Mouse (Mus musculus): Measurements from ENCODE around the gene Creb5. TPM values are rescaled to one million over a fixed set of nuclear protein-coding genes. Genes with fewer than 3 reads are reported as not detected.

Gene Creb5
- polyA plus RNA-seq, 1 experiment from 2014 or later, result 39.0 TPM

DNA sequence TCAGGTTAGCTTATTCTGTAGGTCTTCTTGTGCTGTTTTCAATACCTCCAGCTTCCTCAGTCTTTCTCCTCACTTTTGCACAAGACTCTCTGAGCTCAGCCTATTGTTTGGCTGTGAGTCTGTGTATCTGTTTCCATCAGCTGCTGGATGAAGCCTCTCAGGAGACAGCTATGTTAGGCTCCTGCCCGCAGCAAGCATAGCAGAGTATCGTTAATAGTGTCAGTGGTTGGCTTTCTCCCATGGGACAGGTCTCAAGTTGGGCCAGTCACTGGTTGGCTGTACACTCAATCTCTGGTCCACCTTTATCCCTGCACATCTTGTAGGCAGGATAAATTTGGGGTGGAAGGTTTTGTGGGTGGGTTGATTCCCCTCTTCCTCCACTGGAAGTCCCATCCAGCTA, 226.3 kb downstream of the Creb5 start:
- Histone ChIP-seq H3K27ac (ENCODE audit: low read depth, low read length) (no peak overlapping the region), H3K27me3 (ENCODE audit: control insufficient read depth, insufficient read depth, low read length) (no peaks in the 10 kb centered on the region), H3K4me1 (replicated peaks; ENCODE audit: control insufficient read depth, insufficient read depth, low read length) (peaks cover 5% of the 10 kb centered on the region; the same call in 1 of the 2 replicates), H3K9ac (ENCODE audit: low read length) (no peak overlapping the region), H3K4me2 (ENCODE audit: low read depth, low read length, severe bottlenecking) (no peak overlapping the region), H3K4me3 (ENCODE audit: low read depth, low read length) (no peak overlapping the region), H3K36me3 (ENCODE audit: control insufficient read depth, insufficient read depth, low read length) (no peaks in the 10 kb centered on the region), H3K9me3 (ENCODE audit: control insufficient read depth, low read length) (no peaks in the 10 kb centered on the region)
- ATAC-seq (replicated peaks; ENCODE audit: low FRiP score) (no peak), DNase-seq (ENCODE audit: low spot score) (no peak)
- 93% methylated on average over 2 of the region's 2 CpGs for WGBS

DNA sequence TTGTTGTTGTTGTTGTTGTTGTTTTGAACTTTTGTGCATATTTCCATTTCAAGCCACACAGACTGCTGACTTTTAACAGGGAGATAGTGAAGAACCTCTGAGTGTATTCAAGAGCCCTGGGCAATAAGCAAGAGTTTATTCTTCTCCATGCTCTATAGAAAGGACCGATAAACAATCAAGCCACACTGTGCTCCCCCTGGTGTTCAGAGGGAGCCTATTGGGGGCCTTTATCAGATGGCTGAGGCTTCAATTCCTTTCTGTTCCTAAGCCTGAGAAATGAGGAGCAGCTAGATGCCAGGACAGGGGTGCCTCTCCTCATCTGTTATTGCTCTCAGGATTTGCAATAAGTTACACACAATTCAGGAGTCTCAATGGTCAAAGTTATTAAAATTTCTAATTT, 227.8 kb downstream of the Creb5 start:
- Histone ChIP-seq H3K4me3 (ENCODE audit: low read depth, low read length) (no peak overlapping the region), H3K27me3 (ENCODE audit: control insufficient read depth, insufficient read depth, low read length) (no peaks in the 10 kb centered on the region), H3K36me3 (ENCODE audit: control insufficient read depth, insufficient read depth, low read length) (no peaks in the 10 kb centered on the region), H3K9me3 (ENCODE audit: control insufficient read depth, low read length) (no peaks in the 10 kb centered on the region), H3K4me2 (ENCODE audit: low read depth, low read length, severe bottlenecking) (no peak overlapping the region), H3K27ac (ENCODE audit: low read depth, low read length) (no peak overlapping the region), H3K4me1 (replicated peaks; ENCODE audit: control insufficient read depth, insufficient read depth, low read length) (peaks cover 5% of the 10 kb centered on the region; the same call in 1 of the 2 replicates), H3K9ac (ENCODE audit: low read length) (no peak overlapping the region)
- ATAC-seq (replicated peaks; ENCODE audit: low FRiP score) (no peak), DNase-seq (ENCODE audit: low spot score) (no peak)
- 56% methylated on average over 1 of the region's 1 CpGs for WGBS

DNA sequence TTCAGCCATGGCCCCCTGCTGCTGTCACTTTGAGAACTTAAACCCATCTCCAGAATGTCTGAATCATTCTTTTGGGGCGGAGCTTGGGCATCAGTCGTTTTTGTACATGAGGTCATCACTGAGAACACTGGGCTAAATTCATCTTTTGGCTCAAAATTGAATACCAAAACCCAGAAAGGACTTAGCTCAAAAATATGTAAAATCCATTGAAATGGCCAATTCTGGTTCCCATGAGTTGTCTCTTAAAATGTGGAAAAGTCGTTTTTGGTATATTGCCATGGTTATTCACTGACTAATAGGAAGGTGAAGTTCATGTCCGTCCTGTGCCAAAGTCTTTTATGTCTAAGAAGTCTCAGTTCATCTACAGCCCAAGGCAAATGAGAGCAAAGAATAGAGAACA, 228.5 kb downstream of the Creb5 start:
- H3K27me3 ChIP-seq (ENCODE audit: control insufficient read depth, insufficient read depth, low read length), result no peaks in the 10 kb centered on the region
- DNase-seq (ENCODE audit: low spot score) (no peak), ATAC-seq (replicated peaks; ENCODE audit: low FRiP score) (no peak)
- H3K9me3 ChIP-seq (ENCODE audit: control insufficient read depth, low read length), result no peaks in the 10 kb centered on the region
- WGBS, result 86% methylated on average over 4 of the region's 4 CpGs
- no peak overlapping the region for H3K4me2 ChIP-seq (ENCODE audit: low read depth, low read length, severe bottlenecking)
- peaks cover 5% of the 10 kb centered on the region; the same call in 1 of the 2 replicates for H3K4me1 ChIP-seq (replicated peaks; ENCODE audit: control insufficient read depth, insufficient read depth, low read length)
- H3K9ac ChIP-seq (ENCODE audit: low read length), result no peak overlapping the region
- H3K27ac ChIP-seq (ENCODE audit: low read depth, low read length), result no peak overlapping the region
- H3K36me3 ChIP-seq (ENCODE audit: control insufficient read depth, insufficient read depth, low read length), result no peaks in the 10 kb centered on the region
- H3K4me3 ChIP-seq (ENCODE audit: low read depth, low read length), result no peak overlapping the region

DNA sequence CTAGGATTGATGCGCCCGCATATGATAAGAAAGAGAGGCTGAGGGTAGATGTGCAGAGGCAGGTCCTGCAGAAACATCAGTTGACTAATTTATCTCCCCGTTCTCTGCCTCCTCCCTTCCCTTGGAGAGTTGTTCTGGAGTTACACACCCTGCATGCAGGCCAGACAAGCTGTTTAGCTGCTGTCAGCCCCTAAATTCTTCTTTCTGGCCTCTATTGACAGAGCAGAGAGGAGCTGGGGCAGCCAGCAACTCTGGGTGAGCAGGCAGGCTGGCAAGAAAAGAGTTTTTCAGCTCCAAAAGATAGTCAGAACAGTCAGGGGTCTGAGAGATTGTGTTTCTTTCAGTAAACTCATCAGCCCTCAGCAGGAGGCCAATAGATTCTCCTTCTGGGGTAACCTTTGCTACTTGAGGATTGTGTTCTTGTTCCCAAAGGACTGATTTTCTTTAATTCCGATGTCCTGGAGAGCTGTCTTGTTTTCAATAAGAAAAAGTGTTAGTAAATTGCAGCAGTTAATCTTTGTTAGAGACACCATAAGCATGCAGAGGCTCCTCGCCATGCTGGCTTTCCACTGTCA, 230.4 kb downstream of the Creb5 start:
- Histone ChIP-seq H3K4me1 (replicated peaks; ENCODE audit: control insufficient read depth, insufficient read depth, low read length) (peaks cover 5% of the 10 kb centered on the region; the same call in 1 of the 2 replicates), H3K9me3 (ENCODE audit: control insufficient read depth, low read length) (no peaks in the 10 kb centered on the region), H3K4me3 (ENCODE audit: low read depth, low read length) (no peak overlapping the region), H3K36me3 (ENCODE audit: control insufficient read depth, insufficient read depth, low read length) (no peaks in the 10 kb centered on the region), H3K9ac (ENCODE audit: low read length) (no peak overlapping the region), H3K27ac (ENCODE audit: low read depth, low read length) (no peak overlapping the region), H3K4me2 (ENCODE audit: low read depth, low read length, severe bottlenecking) (no peak overlapping the region), H3K27me3 (ENCODE audit: control insufficient read depth, insufficient read depth, low read length) (no peaks in the 10 kb centered on the region)
- DNase-seq (ENCODE audit: low spot score) (no peak), ATAC-seq (replicated peaks; ENCODE audit: low FRiP score) (no peak)
- 49% methylated on average over 5 of the region's 5 CpGs for WGBS

DNA sequence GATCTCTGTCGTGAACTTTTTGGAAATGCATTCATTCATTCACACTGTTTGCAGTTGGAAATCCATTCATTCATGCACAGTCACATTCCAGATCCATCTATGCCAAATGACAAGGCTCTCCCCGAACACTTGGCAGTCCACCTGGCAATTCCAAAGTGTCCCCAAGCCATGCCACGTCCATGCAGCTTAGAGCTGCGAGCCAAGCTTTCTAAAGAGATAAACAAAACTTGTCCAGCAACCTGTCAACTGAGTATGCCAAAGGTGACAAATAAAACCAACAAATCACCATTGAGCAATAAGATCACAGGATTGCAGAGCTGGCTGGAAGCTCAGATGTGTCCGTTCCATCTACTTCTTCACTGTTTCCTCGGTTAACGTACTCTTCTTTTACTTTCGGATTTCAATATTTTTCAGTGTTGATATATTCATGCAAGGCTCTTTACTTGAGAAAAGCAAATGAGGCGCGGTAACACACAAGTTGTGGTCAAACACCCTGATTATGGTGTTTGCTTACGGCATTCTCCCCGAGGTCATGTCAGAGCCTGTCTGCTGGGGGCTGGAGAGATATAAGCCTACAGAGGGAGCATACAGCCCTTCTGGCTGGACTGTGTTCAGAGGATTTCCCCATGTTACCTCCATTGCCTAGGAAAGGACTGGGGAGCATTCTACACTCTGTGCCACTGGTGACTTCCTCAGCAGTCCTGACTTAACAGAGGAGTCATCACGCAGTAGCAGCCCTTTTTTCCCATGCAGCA, 236.8 kb downstream of the Creb5 start:
- H3K9ac ChIP-seq (ENCODE audit: low read length), result no peak overlapping the region
- 94% methylated on average over 13 of the region's 13 CpGs for WGBS
- H3K4me1 ChIP-seq (replicated peaks; ENCODE audit: control insufficient read depth, insufficient read depth, low read length), result no peaks in the 10 kb centered on the region
- H3K4me3 ChIP-seq (ENCODE audit: low read depth, low read length), result no peak overlapping the region
- H3K27me3 ChIP-seq (ENCODE audit: control insufficient read depth, insufficient read depth, low read length), result no peaks in the 10 kb centered on the region
- DNase-seq (ENCODE audit: low spot score) (no peak), ATAC-seq (replicated peaks; ENCODE audit: low FRiP score) (no peak)
- H3K36me3 ChIP-seq (ENCODE audit: control insufficient read depth, insufficient read depth, low read length), result no peaks in the 10 kb centered on the region
- no peak overlapping the region for H3K27ac ChIP-seq (ENCODE audit: low read depth, low read length)
- no peak overlapping the region for H3K4me2 ChIP-seq (ENCODE audit: low read depth, low read length, severe bottlenecking)
- no peaks in the 10 kb centered on the region for H3K9me3 ChIP-seq (ENCODE audit: control insufficient read depth, low read length)

DNA sequence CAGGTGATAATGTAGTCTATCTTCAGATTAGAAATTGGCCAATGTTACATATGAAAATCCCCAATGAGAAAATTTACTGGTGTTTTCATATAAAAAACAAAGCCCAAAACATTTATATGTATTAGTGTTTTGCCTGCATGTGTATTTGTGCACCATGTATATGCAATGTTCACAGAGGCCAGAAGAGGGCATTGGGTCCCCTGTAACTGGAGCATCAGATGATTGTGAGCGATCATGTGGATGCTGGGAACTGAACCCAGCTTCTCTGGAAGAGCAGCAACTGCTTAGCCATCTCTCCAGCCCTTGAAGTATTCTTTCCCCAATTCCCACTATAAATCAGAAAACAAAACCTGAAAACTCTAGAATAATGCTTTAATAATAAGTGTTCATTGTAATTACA, 239.4 kb downstream of the Creb5 start:
- Histone ChIP-seq H3K9ac (ENCODE audit: low read length) (no peak overlapping the region), H3K27ac (ENCODE audit: low read depth, low read length) (no peak overlapping the region), H3K36me3 (ENCODE audit: control insufficient read depth, insufficient read depth, low read length) (no peaks in the 10 kb centered on the region), H3K4me2 (ENCODE audit: low read depth, low read length, severe bottlenecking) (no peak overlapping the region), H3K9me3 (ENCODE audit: control insufficient read depth, low read length) (no peaks in the 10 kb centered on the region), H3K4me1 (replicated peaks; ENCODE audit: control insufficient read depth, insufficient read depth, low read length) (no peaks in the 10 kb centered on the region), H3K4me3 (ENCODE audit: low read depth, low read length) (no peak overlapping the region), H3K27me3 (ENCODE audit: control insufficient read depth, insufficient read depth, low read length) (no peaks in the 10 kb centered on the region)
- WGBS, result 79% methylated on average over 1 of the region's 1 CpGs
- no peak for ATAC-seq (replicated peaks; ENCODE audit: low FRiP score)
- DNase-seq (ENCODE audit: low spot score), result no peak

DNA sequence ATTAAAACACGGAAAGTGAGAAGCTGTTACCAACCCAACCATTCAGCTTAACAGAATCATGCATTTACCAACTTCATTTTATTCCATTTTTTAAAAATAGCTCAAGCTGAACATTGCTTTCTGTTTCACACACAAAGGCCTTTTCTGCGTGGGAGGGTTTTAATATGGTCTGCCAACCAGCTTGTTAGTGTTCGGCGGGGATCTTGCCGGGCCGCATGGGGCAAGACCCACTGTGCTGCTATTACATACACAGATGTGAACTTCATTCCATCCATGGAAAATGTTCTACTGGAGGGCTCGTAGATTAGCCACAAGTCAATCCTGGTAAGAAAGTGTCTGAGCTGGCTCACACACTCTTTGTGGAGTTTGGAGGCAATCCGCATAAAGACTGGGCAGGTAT, 243.7 kb downstream of the Creb5 start:
- DNase-seq (ENCODE audit: low spot score) (no peak), ATAC-seq (replicated peaks; ENCODE audit: low FRiP score) (no peak)
- no peak overlapping the region for H3K27ac ChIP-seq (ENCODE audit: low read depth, low read length)
- no peak overlapping the region for H3K9ac ChIP-seq (ENCODE audit: low read length)
- no peaks in the 10 kb centered on the region for H3K4me1 ChIP-seq (replicated peaks; ENCODE audit: control insufficient read depth, insufficient read depth, low read length)
- WGBS, result 92% methylated on average over 8 of the region's 8 CpGs
- no peaks in the 10 kb centered on the region for H3K27me3 ChIP-seq (ENCODE audit: control insufficient read depth, insufficient read depth, low read length)
- no peaks in the 10 kb centered on the region for H3K9me3 ChIP-seq (ENCODE audit: control insufficient read depth, low read length)
- no peak overlapping the region for H3K4me3 ChIP-seq (ENCODE audit: low read depth, low read length)
- H3K36me3 ChIP-seq (ENCODE audit: control insufficient read depth, insufficient read depth, low read length), result no peaks in the 10 kb centered on the region
- 0 out of 2 replicates have a peak overlapping the region, but pooled peaks have one; percentile 11 for H3K4me2 ChIP-seq (ENCODE audit: low read depth, low read length, severe bottlenecking)

DNA sequence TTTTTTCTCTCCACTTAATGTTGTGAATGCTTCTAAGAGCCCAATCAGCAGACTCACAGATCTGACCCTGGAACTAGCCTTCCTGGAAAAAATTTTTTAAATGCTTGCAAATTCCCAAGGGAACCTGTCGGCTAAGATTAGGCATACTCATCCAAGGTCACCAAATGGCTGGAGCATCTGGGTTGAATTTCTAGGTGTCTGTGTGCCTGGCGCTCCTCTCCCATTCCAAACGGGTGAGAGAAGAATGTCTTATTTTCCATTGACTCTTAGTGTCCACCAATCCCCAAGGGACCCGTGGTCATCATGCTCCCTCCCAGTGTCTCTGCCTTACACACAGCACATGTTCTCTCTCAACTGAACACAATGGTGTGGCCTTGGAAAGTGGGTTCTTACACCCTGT, 244.4 kb downstream of the Creb5 start:
- Histone ChIP-seq H3K4me2 (ENCODE audit: low read depth, low read length, severe bottlenecking) (no peak overlapping the region), H3K27ac (ENCODE audit: low read depth, low read length) (no peak overlapping the region), H3K4me1 (replicated peaks; ENCODE audit: control insufficient read depth, insufficient read depth, low read length) (no peaks in the 10 kb centered on the region), H3K9ac (ENCODE audit: low read length) (no peak overlapping the region), H3K27me3 (ENCODE audit: control insufficient read depth, insufficient read depth, low read length) (no peaks in the 10 kb centered on the region), H3K36me3 (ENCODE audit: control insufficient read depth, insufficient read depth, low read length) (no peaks in the 10 kb centered on the region), H3K9me3 (ENCODE audit: control insufficient read depth, low read length) (no peaks in the 10 kb centered on the region), H3K4me3 (ENCODE audit: low read depth, low read length) (no peak overlapping the region)
- ATAC-seq (replicated peaks; ENCODE audit: low FRiP score) (no peak), DNase-seq (ENCODE audit: low spot score) (no peak)
- WGBS, result 87% methylated on average over 4 of the region's 4 CpGs

DNA sequence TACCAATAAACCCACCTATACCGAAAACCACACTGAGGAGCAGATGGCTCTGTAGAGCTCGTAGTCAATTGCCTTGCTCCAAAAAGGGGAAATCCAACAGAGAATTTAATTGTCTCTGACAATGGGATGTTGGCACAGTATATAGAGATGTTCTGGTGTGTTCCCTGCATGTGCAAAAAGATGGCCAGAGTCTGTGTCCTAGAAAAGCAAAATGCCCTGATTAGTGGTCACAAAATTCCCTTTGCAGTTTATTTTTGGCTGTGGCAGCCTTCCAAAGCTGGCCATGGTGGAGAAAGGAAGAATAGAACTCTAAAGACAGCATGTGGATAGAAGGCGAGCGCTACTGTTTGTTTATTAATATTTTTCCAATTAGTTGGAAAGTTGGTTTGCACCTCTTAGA, 250.5 kb downstream of the Creb5 start:
- Histone ChIP-seq H3K4me3 (ENCODE audit: low read depth, low read length) (no peak overlapping the region), H3K27me3 (ENCODE audit: control insufficient read depth, insufficient read depth, low read length) (no peaks in the 10 kb centered on the region), H3K4me2 (ENCODE audit: low read depth, low read length, severe bottlenecking) (no peak overlapping the region), H3K4me1 (replicated peaks; ENCODE audit: control insufficient read depth, insufficient read depth, low read length) (no peaks in the 10 kb centered on the region), H3K27ac (ENCODE audit: low read depth, low read length) (no peak overlapping the region), H3K9ac (ENCODE audit: low read length) (no peak overlapping the region), H3K9me3 (ENCODE audit: control insufficient read depth, low read length) (no peaks in the 10 kb centered on the region), H3K36me3 (ENCODE audit: control insufficient read depth, insufficient read depth, low read length) (no peaks in the 10 kb centered on the region)
- no peak for ATAC-seq (replicated peaks; ENCODE audit: low FRiP score)
- DNase-seq (ENCODE audit: low spot score), result no peak
- WGBS, result 96% methylated on average over 4 of the region's 4 CpGs

Data from forebrain, embryonic 11.5 days (tissue).